ENCODE assay signal across 9 mouse cellular contexts in the genomic region with DNA sequence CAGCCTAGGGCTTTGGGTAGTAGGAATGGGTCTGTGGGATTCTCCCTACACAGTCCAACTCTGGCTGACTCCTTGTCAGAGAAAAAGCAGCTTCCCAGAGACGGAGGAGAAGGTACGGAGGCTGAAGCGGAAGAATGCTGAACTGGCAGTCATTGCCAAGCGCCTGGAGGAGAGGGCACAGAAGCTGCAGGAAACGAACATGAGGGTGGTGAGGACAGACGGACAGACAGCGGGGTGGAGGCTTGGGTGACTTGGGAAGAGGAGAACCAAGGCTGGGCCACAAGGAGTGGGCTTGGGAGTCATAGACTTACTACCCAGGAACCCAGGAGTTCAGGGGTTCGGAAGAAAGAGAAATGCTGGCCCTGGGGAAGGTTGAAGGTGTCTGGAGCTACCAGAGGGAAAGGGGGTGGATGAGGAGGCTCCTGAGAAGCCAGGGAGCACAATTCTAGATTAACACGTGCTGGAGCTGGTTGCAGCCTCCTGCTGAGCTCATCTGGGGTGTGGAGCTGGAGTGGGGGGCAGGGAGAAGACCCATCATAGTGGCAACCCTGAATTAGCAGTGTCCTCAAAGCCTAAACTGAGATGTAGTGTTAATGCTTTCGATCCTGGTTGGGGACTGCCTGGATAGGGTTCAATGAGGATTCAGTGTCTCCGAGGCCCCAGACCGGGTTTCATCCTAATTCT. TPM values are rescaled to one million over a fixed set of nuclear protein-coding genes. Genes with fewer than 3 reads are reported as not detected.
DNase-seq lines count a peak whose midpoint lies in the region; TF ChIP-seq lines count a peak whose summit lies in the region.
"Had no signal": no experiment of that assay in that cellular context is flagged by ENCODE, and none has a peak within 500 bp of the region (broad histone marks: within the 10 kb centered on the region; RNA-seq: fewer than 3 reads in every experiment).

No protein-coding gene starts in this region.

- in situ Hi-C loops in ES-E14 (cut with MboI; ENCODE audit: low sequenced_read_pairs in 2 of 2, unreplicated experiment in 2 of 2): no loop called here

- peaks cover 0 to 12% of the 10 kb centered on the region in 2 experiments; a peak in 1 of 4 replicates for H3K4me1 ChIP-seq in ES-E14 (ENCODE audit: control insufficient read depth in 2 of 2, insufficient read depth in 2 of 2, low read length in 2 of 2, poor library complexity in 1 of 2)
- H3K4me1 ChIP-seq in hindbrain, embryonic 10.5 days (replicated peaks): peaks cover 36% of the 10 kb centered on the region
- peaks cover 48% of the 10 kb centered on the region for H3K4me1 ChIP-seq in midbrain, embryonic 10.5 days

- no peaks in the 10 kb centered on the region for H3K36me3 ChIP-seq in ES-E14 (ENCODE audit: control insufficient read depth, insufficient read depth, low read length, poor library complexity, severe bottlenecking)
- no peaks in the 10 kb centered on the region for H3K36me3 ChIP-seq in hindbrain, embryonic 10.5 days
- no peaks in the 10 kb centered on the region for H3K36me3 ChIP-seq in midbrain, embryonic 10.5 days

- 48% methylated on average over 12 of the region's 12 CpGs for WGBS in hindbrain, embryonic 10.5 days
- 44% methylated on average over 12 of the region's 12 CpGs for WGBS in midbrain, embryonic 10.5 days

- H3K9ac ChIP-seq in ES-E14 (ENCODE audit: insufficient read depth, low read depth, low read length, poor library complexity, severe bottlenecking): peak overlapping the region; percentile 11; the same call in 1 of the 2 replicates

- no peak overlapping the region for H3K27ac ChIP-seq in ES-E14 (ENCODE audit: insufficient read depth, low read depth, low read length, poor library complexity, severe bottlenecking)
- peak overlapping the region; percentile 9 for H3K27ac ChIP-seq in hindbrain, embryonic 10.5 days
- H3K27ac ChIP-seq in midbrain, embryonic 10.5 days (replicated peaks): peak overlapping the region; percentile 50

- H3K9me3 ChIP-seq in ES-E14 (ENCODE audit: control insufficient read depth, insufficient read depth, low read depth, low read length): no peaks in the 10 kb centered on the region
- H3K9me3 ChIP-seq in hindbrain, embryonic 10.5 days: no peaks in the 10 kb centered on the region
- H3K9me3 ChIP-seq in midbrain, embryonic 10.5 days (replicated peaks): no peaks in the 10 kb centered on the region

- peak; percentile 66 for DNase-seq in cerebellum, adult 9-11 months
- DNase-seq in cerebellum, adult 11 months: no peak
- no peak for DNase-seq in ES-E14 (ENCODE audit: low read depth, low spot score)
- DNase-seq in hindbrain, embryonic 10.5 days (ENCODE audit: low spot score): no peak
- no peak for DNase-seq in midbrain, embryonic 10.5 days (ENCODE audit: low spot score)
- DNase-seq in ovary, adult 18-20 months (ENCODE audit: low spot score): no peak
- no peak for DNase-seq in kidney, adult 8-10 months
- no peak for DNase-seq in B cell, adult 2 months

- no peak overlapping the region for H3K4me3 ChIP-seq in ES-E14 (ENCODE audit: insufficient read depth in 1 of 2, low read depth in 1 of 2, low read length in 2 of 2, poor library complexity in 1 of 2, severe bottlenecking in 1 of 2)
- peak overlapping the region; percentile 74; the same call in 1 of the 2 replicates for H3K4me3 ChIP-seq in hindbrain, embryonic 10.5 days
- peak overlapping the region; percentile 78 for H3K4me3 ChIP-seq in midbrain, embryonic 10.5 days

- peaks cover 84% of the 10 kb centered on the region for H3K27me3 ChIP-seq in hindbrain, embryonic 10.5 days (ENCODE audit: insufficient read depth, poor library complexity, severe bottlenecking)
- peaks cover 89% of the 10 kb centered on the region for H3K27me3 ChIP-seq in midbrain, embryonic 10.5 days (ENCODE audit: low read depth, poor library complexity, severe bottlenecking)

TF ChIP-seq in ES-E14, 5 proteins besides CTCF, POLR2A, EP300 and RAD21:
- TF ChIP-seq CHD2 (IDR thresholded peaks at IDR 0.05; ENCODE audit: low read depth, low read length): no peak
- no peak for TF ChIP-seq MAFK (IDR thresholded peaks at IDR 0.05; ENCODE audit: insufficient read depth, low read depth, low read length)
- TF ChIP-seq HCFC1 (IDR thresholded peaks at IDR 0.05; ENCODE audit: borderline replicate concordance, insufficient read depth, low read length): no peak
- no peak for TF ChIP-seq ZNF384 (IDR thresholded peaks at IDR 0.05; ENCODE audit: low read depth, low read length)
- no peak for TF ChIP-seq ZC3H11A (IDR thresholded peaks at IDR 0.05; ENCODE audit: borderline replicate concordance, low read depth, low read length)
TF ChIP-seq in ES-E14: peak in this region for 0.

RNA-seq across cellular contexts. Expression of gene Tspoap1, which starts 2.5 kb away (rescaled TPM):
- total RNA-seq in ES-E14 (2012; rRNA removed): 1.8 and 5.2 TPM in 2 replicates
- 7.8 and 10.5 TPM in 2 replicates for polyA plus RNA-seq in hindbrain, embryonic 10.5 days (2016; fragmentation: Nextera tagmentation; extraction: Ambion mirVana)
- 8.2 and 14.7 TPM in 2 replicates for polyA plus RNA-seq in midbrain, embryonic 10.5 days (2016; fragmentation: Nextera tagmentation; extraction: Ambion mirVana)

RNA-seq across cellular contexts. Expression of gene Supt4a, which starts 25.5 kb away (rescaled TPM):
- total RNA-seq in ES-E14 (2012; rRNA removed): 178 and 220 TPM in 2 replicates
- 178 and 184 TPM in 2 replicates for polyA plus RNA-seq in hindbrain, embryonic 10.5 days (2016; fragmentation: Nextera tagmentation; extraction: Ambion mirVana)
- polyA plus RNA-seq in midbrain, embryonic 10.5 days (2016; fragmentation: Nextera tagmentation; extraction: Ambion mirVana): 157 and 171 TPM in 2 replicates

RNA-seq across cellular contexts. Expression of gene Mpo, which starts 30.5 kb away (rescaled TPM):
- total RNA-seq in ES-E14 (2012; rRNA removed): not detected in 2 replicates
- polyA plus RNA-seq in hindbrain, embryonic 10.5 days (2016; fragmentation: Nextera tagmentation; extraction: Ambion mirVana): 2.8 and 5.0 TPM in 2 replicates
- 2.5 and 2.7 TPM in 2 replicates for polyA plus RNA-seq in midbrain, embryonic 10.5 days (2016; fragmentation: Nextera tagmentation; extraction: Ambion mirVana)
- total RNA-seq: adrenal gland, adult 18-20 months had no signal

Comparison
In these comparisons a context has a peak if more than half of its experiments do, and no peak if none do; other contexts are left out.
1. H3K4me3 ChIP-seq: peak in hindbrain, embryonic 10.5 days (single experiment) and midbrain, embryonic 10.5 days (single experiment); none in ES-E14 (0 of 2).